Mouse (Mus musculus): ENCODE data around the gene Akr1b8. TPM values are rescaled to one million over a fixed set of nuclear protein-coding genes. Genes with fewer than 3 reads are reported as not detected.
"Not testable (repeated sequence)": the region's sequence is repeated elsewhere in the genome, so short reads cannot be mapped to it uniquely, and the experiment has no call there.

The Akr1b8 gene
- polyA plus RNA-seq, 1 experiment from 2014 or later: 4.8 TPM

DNA sequence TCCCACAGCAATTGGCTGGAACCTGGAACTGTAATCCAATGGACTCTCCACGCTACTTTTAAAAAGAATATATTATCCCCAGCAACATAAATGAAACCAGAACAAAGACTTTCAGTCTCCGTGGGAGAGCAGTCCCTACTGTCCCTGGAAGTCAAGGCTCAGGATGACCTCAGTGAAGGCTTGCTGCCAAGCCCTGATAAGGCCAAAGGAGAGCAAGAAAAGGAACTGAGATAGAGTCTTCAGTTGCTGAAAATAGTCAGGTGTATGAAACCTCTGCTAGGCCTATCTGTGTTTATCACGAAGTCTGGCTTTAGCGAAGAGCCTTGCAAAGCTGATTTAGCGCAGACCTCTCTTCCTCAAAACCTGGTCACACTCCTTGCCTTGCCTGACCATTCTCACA lies 22.5 kb upstream of the Akr1b8 start:
- H3K9ac ChIP-seq: no peak overlapping the region
- no peak overlapping the region for H3K4me3 ChIP-seq (replicated peaks)
- H3K4me1 ChIP-seq (replicated peaks): no peaks in the 10 kb centered on the region
- WGBS: 91% methylated on average over 5 of the region's 5 CpGs
- H3K27me3 ChIP-seq (replicated peaks): no peaks in the 10 kb centered on the region
- no peak overlapping the region for H3K4me2 ChIP-seq (replicated peaks)
- H3K36me3 ChIP-seq: no peaks in the 10 kb centered on the region
- H3K9me3 ChIP-seq: no peaks in the 10 kb centered on the region
- no peak for ATAC-seq
- no peak overlapping the region for H3K27ac ChIP-seq

DNA sequence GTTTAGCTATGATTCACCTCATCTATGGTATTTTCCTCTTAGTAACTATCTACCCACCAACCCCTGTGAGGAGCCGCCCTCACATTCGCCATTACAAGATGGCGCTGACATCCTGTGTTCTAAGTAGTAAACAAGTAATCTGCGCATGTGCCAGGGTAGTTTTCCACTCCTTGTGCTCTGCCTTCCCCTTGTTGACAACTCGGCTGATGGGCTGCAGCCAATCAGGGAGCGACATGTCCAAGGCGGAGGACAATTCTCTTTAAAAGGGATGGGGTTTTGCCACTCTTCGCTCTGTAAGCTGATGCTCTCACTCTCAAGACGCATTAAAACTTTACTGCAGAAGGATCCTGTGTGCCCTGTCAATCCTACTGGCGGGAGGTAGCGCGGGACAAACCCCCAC lies 22.1 kb upstream of the Akr1b8 start:
- not testable (repeated sequence) for H3K27me3 ChIP-seq (replicated peaks); H3K4me2 ChIP-seq (replicated peaks); H3K4me1 ChIP-seq (replicated peaks); H3K27ac ChIP-seq; H3K9me3 ChIP-seq; ATAC-seq; H3K9ac ChIP-seq; H3K36me3 ChIP-seq; H3K4me3 ChIP-seq (replicated peaks)
- 83% methylated on average over 12 of the region's 12 CpGs for WGBS

DNA sequence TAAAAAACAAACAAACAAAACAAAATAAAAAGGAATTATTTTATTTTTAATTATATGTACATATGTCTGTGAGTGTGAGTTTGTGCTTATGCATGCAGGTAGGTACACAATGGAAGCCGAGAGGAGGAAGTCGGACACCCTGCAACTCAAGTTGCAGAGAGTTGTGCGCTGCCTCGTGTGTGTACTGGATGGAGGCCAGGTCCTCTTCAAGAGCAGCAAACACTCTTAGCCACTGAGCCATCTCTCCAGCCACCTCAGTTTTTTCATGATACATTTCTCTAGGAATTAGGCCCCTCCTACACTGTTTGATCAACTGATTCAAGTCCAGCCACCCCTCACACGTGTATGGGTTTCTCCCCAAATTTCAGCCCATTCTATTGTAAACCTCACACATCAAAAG lies 19.2 kb upstream of the Akr1b8 start:
- H3K9me3 ChIP-seq: no peaks in the 10 kb centered on the region
- H3K36me3 ChIP-seq: no peaks in the 10 kb centered on the region
- H3K4me3 ChIP-seq (replicated peaks): no peak overlapping the region
- H3K4me2 ChIP-seq (replicated peaks): no peak overlapping the region
- no peak overlapping the region for H3K27ac ChIP-seq
- no peaks in the 10 kb centered on the region for H3K27me3 ChIP-seq (replicated peaks)
- no peak overlapping the region for H3K9ac ChIP-seq
- 75% methylated on average over 5 of the region's 5 CpGs for WGBS
- ATAC-seq: no peak
- H3K4me1 ChIP-seq (replicated peaks): no peaks in the 10 kb centered on the region

DNA sequence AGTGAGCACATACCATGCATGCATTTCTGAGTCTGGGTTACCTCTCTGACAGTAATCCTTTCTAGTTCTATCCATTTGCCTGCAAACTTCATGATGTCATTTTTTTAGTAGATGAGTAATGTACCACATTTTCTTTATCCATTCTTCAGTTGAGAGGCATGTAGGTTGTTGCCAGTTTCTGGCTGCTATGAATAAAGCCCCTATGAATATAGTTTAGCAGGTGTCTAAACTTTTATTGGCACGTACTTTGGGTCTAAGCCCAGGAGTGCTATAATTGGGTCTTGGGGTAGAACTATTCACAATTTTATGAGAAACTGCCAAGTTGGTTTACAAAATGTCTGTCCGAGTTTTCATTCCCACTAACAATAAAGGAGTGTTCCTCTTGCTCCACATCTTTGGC lies 16.1 kb upstream of the Akr1b8 start:
- Histone ChIP-seq H3K9me3 (no peaks in the 10 kb centered on the region), H3K36me3 (no peaks in the 10 kb centered on the region), H3K4me2 (replicated peaks) (no peak overlapping the region), H3K4me1 (replicated peaks) (no peaks in the 10 kb centered on the region), H3K4me3 (replicated peaks) (no peak overlapping the region), H3K27ac (no peak overlapping the region), H3K27me3 (replicated peaks) (no peaks in the 10 kb centered on the region), H3K9ac (no peak overlapping the region)
- WGBS: 87% methylated on average over 2 of the region's 2 CpGs
- no peak for ATAC-seq

GRCm38 (mm10) chr6:34341991-34342390 lies 11.9 kb upstream of the Akr1b8 start:
- Histone ChIP-seq H3K4me1 (replicated peaks) (no peaks in the 10 kb centered on the region), H3K27me3 (replicated peaks) (no peaks in the 10 kb centered on the region), H3K27ac (no peak overlapping the region), H3K36me3 (no peaks in the 10 kb centered on the region), H3K4me3 (replicated peaks) (no peak overlapping the region), H3K9ac (no peak overlapping the region), H3K9me3 (no peaks in the 10 kb centered on the region), H3K4me2 (replicated peaks) (no peak overlapping the region)
- ATAC-seq: no peak
- 79% methylated on average over 4 of the region's 4 CpGs for WGBS

DNA sequence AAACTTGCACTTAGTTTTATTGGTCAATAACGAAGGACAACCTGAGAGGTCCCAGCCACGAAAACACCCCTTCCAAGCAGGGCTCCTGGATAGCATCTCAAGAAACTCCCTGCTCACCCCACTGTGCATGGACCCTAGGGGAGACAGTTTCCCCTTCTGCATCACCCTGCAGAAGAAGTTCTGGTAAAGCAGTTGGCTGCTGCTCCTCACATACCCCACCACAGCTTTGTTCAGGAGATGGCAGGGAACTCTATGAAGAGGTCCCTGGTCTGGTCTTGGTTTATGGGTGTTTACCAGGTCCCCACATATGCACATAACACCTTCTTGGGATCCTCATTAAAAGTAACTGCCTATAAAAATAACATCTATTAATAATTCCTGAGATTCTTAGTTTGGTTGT lies 11.4 kb upstream of the Akr1b8 start:
- Histone ChIP-seq H3K27ac (no peak overlapping the region), H3K9me3 (no peaks in the 10 kb centered on the region), H3K4me2 (replicated peaks) (no peak overlapping the region), H3K27me3 (replicated peaks) (no peaks in the 10 kb centered on the region), H3K9ac (no peak overlapping the region), H3K36me3 (no peaks in the 10 kb centered on the region), H3K4me3 (replicated peaks) (no peak overlapping the region), H3K4me1 (replicated peaks) (no peaks in the 10 kb centered on the region)
- ATAC-seq: no peak
- WGBS: 85% methylated on average over 2 of the region's 2 CpGs

DNA sequence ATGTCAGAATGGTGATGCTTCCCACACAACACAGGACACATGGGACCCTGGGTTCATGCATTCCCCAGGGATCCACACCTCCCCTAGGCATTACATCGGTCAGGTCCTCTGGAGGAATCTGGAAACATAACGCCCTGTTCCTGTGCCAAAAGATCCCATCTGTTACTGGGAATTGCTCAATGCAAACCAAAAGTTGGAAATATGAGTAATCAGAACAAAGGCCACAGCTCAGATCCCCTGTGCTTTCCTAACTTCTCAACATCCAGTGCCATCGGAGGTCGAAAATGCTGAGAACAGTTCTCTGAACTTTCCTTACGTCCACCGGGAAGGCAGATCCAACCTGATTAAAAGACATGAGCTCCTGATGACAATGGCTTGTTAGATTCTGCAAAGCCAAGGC lies 10.5 kb upstream of the Akr1b8 start:
- Histone ChIP-seq H3K27ac (no peak overlapping the region), H3K9ac (no peak overlapping the region), H3K36me3 (no peaks in the 10 kb centered on the region), H3K4me1 (replicated peaks) (no peaks in the 10 kb centered on the region), H3K4me2 (replicated peaks) (no peak overlapping the region), H3K27me3 (replicated peaks) (no peaks in the 10 kb centered on the region), H3K9me3 (no peaks in the 10 kb centered on the region), H3K4me3 (replicated peaks) (no peak overlapping the region)
- 81% methylated on average over 6 of the region's 6 CpGs for WGBS
- ATAC-seq: no peak

GRCm38 (mm10) chr6:34344135-34344850 lies 9.6 kb upstream of the Akr1b8 start:
- no peak overlapping the region for H3K4me3 ChIP-seq (replicated peaks)
- H3K27me3 ChIP-seq (replicated peaks): no peaks in the 10 kb centered on the region
- no peak overlapping the region for H3K9ac ChIP-seq
- no peak for ATAC-seq
- 61% methylated on average over 10 of the region's 10 CpGs for WGBS
- H3K27ac ChIP-seq: no peak overlapping the region
- H3K9me3 ChIP-seq: no peaks in the 10 kb centered on the region
- H3K36me3 ChIP-seq: no peaks in the 10 kb centered on the region
- no peak overlapping the region for H3K4me2 ChIP-seq (replicated peaks)
- H3K4me1 ChIP-seq (replicated peaks): no peaks in the 10 kb centered on the region

DNA sequence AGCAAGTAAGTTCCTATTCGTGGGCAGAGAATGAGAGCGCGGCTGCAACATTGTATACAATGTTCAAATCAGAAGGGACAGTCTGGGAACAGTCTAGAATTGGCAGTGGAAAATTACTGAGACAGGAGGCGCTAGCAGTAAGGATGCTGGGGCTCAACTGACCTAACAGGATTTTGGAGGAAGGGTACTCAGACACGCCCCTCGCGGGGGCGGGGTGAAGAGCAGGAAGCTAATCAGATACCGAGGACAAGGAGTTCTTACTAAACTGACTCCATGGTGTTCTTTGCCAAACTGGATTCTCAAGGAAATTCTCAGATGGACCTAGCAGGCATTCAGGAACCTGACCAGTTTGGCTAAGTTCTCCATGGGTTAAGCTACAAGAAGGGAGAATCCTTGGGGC lies 9.0 kb upstream of the Akr1b8 start:
- no peak for ATAC-seq
- Histone ChIP-seq H3K9ac (no peak overlapping the region), H3K36me3 (no peaks in the 10 kb centered on the region), H3K4me1 (replicated peaks) (no peaks in the 10 kb centered on the region), H3K4me2 (replicated peaks) (no peak overlapping the region; the same call in 1 of the 2 replicates), H3K27me3 (replicated peaks) (no peaks in the 10 kb centered on the region), H3K27ac (no peak overlapping the region), H3K4me3 (replicated peaks) (no peak overlapping the region), H3K9me3 (no peaks in the 10 kb centered on the region)
- WGBS: 18% methylated on average over 9 of the region's 9 CpGs

- H3K27ac ChIP-seq: no peak overlapping the region
- H3K4me2 ChIP-seq (replicated peaks): no peak overlapping the region
- peak; percentile 68 for ATAC-seq
- no peaks in the 10 kb centered on the region for H3K27me3 ChIP-seq (replicated peaks)
- no peaks in the 10 kb centered on the region for H3K4me1 ChIP-seq (replicated peaks)
- no peak overlapping the region for H3K4me3 ChIP-seq (replicated peaks)
- H3K9me3 ChIP-seq: no peaks in the 10 kb centered on the region
- no peak overlapping the region for H3K9ac ChIP-seq
- H3K36me3 ChIP-seq: no peaks in the 10 kb centered on the region
- 46% methylated on average over 14 of the region's 14 CpGs for WGBS
Measured at GRCm38 (mm10) chr6:34346096-34346898, 7.6 kb upstream of the Akr1b8 start.

DNA sequence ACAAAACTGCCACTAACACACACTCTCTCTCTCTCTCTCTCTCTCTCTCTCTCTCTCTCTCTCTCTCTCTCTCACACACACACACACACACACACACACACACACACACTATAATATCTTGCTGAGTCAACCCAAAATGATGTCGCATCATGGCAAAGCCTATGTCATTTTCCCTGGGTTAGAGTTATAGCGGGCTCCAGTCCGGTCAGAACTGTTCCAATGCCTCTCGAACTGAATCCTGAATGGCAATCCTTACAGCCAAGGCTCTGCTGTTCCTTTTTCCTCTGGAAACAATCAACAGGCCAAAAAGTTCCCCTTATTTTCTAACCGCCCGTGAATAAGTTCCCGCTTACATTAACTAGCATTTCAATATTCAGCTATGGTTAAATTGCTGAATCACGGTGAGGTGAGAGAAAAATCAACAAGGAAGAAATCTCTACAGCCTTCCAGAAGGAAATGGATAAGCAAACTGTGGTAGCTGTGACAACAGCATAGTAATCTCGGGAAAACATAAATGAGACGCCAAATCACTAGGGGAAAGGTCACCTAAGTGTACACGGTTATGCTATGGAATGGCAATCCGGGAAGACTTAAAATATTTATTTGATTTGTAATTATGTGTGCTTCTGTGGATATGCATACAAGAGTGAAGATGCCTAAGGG lies 3.8 kb upstream of the Akr1b8 start:
- Histone ChIP-seq H3K4me3 (replicated peaks) (no peak overlapping the region), H3K27me3 (replicated peaks) (no peaks in the 10 kb centered on the region), H3K27ac (no peak overlapping the region), H3K9me3 (no peaks in the 10 kb centered on the region), H3K4me1 (replicated peaks) (peaks cover 10% of the 10 kb centered on the region), H3K36me3 (no peaks in the 10 kb centered on the region), H3K9ac (no peak overlapping the region), H3K4me2 (replicated peaks) (no peak overlapping the region)
- ATAC-seq: peak; percentile 55
- WGBS: 65% methylated on average over 12 of the region's 12 CpGs

- not testable (repeated sequence) for H3K9ac ChIP-seq; ATAC-seq; H3K9me3 ChIP-seq; H3K4me2 ChIP-seq (replicated peaks); H3K4me3 ChIP-seq (replicated peaks); H3K27ac ChIP-seq; H3K27me3 ChIP-seq (replicated peaks); H3K36me3 ChIP-seq
- 48% methylated on average over 10 of the region's 10 CpGs for WGBS
- peaks cover 10% of the 10 kb centered on the region for H3K4me1 ChIP-seq (replicated peaks)
Measured at GRCm38 (mm10) chr6:34351481-34351880, 2.4 kb upstream of the Akr1b8 start.
